Mouse (Mus musculus) forebrain, embryonic 16.5 days (tissue): ENCODE measurements around the gene Tpra1. TPM values are rescaled to one million over a fixed set of nuclear protein-coding genes. Genes with fewer than 3 reads are reported as not detected.
A peak's percentile ranks its signal among the peaks of the same experiment; 100 is the strongest.

ENCODE experiments used
- ATAC-seq: fragments of 200-750 bp; cut with Nextera tagmentation; 2 replicates; pipeline ENCODE4 v1.8.0; 2017; ENCODE audit warnings: mild to moderate bottlenecking, moderate library complexity
- H3K27ac ChIP-seq: fragments of 300-500 bp; sonication (generic); 2 replicates; pipeline ENCODE4 v1.5.1; 2014; ENCODE audit warnings: low read length, control low read depth
- H3K27me3 ChIP-seq: fragments of 300-500 bp; sonication (generic); replicated peaks from 2 replicates; pipeline ENCODE4 v1.6.1; 2014; ENCODE audit warnings: low read length; ENCODE audit not compliant: control insufficient read depth, insufficient read depth
- H3K36me3 ChIP-seq: fragments of 300-500 bp; sonication (generic); 2 replicates; pipeline ENCODE4 v1.6.1; 2014; ENCODE audit not compliant: control insufficient read depth, insufficient read depth
- H3K4me1 ChIP-seq: fragments of 300-500 bp; sonication (generic); replicated peaks from 2 replicates; pipeline ENCODE4 v1.6.1; 2014; ENCODE audit warnings: low read length; ENCODE audit not compliant: control insufficient read depth, insufficient read depth
- H3K4me2 ChIP-seq: fragments of 300-500 bp; sonication (generic); 2 replicates; pipeline ENCODE4 v1.6.1; 2014; ENCODE audit warnings: mild to moderate bottlenecking, low read length, control low read depth
- H3K4me3 ChIP-seq: fragments of 300-500 bp; sonication (generic); replicated peaks from 2 replicates; pipeline ENCODE4 v1.5.1; 2014; ENCODE audit warnings: mild to moderate bottlenecking, low read length, control low read depth
- H3K9ac ChIP-seq: fragments of 300-500 bp; sonication (generic); replicated peaks from 2 replicates; pipeline ENCODE4 v1.6.1; 2014; ENCODE audit warnings: low read depth, low read length, control low read depth
- H3K9me3 ChIP-seq: fragments of 300-500 bp; sonication (generic); 2 replicates; pipeline ENCODE4 v1.6.1; 2016; ENCODE audit warnings: low read length; ENCODE audit not compliant: control insufficient read depth
- WGBS: fragments of 180-500 bp; shearing (Covaris S2); extraction: QIAGEN DNeasy Blood & Tissue Kit; methylation state at CpG from one replicate; pipeline ENCODE4 v1.1.7; 2014; 5-methylcytosine and 5-hydroxymethylcytosine counted together
- polyA plus RNA-seq: library from polyadenylated mRNA; unstranded; fragments of >200 nt; fragmentation: Nextera tagmentation; extraction: Ambion mirVana; gene quantifications from 2 replicates; pipeline ENCODE4 v1.2.1, GENCODE M21; 2015

Tpra1 gene
- polyA plus RNA-seq, 1 experiment from 2014 or later = 70.0 TPM

DNA sequence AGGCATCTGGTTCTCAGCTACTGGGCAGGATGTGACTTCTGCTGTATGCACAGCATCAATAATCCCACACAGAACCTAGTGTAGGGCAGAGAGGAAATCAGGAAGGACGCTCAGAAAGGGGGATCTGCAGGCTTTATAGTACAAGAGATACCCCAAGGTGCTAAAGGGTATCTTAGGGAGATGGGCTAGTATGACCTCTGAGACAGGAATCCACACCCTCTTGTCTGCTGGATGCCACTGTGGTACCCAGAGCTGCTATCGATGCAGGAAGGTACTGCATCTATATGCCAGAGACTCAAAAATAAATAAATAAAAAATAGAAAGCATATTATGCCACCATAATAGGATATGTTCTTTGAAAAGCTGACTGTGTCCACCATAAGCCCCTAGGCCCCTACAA is 2.4 kb upstream of the Tpra1 start:
- Histone ChIP-seq H3K4me2 (no peak overlapping the region), H3K9ac (no peak overlapping the region), H3K27me3 (no peaks in the 10 kb centered on the region), H3K4me1 (peaks cover 24% of the 10 kb centered on the region), H3K4me3 (no peak overlapping the region), H3K36me3 (no peaks in the 10 kb centered on the region), H3K9me3 (no peaks in the 10 kb centered on the region), H3K27ac (no peak overlapping the region)
- WGBS = 95% methylated on average over 2 of the region's 2 CpGs
- ATAC-seq = no peak

DNA sequence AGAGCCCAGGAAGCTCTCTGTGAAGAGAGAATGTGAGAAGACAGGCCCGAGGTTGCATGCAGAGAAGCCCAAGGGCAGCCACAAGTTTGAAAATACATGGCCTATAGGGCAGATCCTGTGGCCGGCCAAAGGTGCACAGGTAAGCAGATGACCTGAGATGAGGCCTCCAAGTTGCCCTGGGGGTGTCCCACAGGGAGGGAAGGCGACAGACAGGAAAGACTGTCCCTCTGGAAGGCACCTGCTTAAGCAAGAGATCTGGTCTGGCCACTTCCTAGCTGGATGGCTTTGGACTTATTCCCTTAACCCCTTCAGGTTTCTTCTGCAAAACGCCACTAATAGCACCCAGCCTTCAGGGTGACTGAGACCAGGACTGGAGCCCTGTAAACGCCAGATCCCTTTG is 580 bp upstream of the Tpra1 start:
- Histone ChIP-seq H3K27me3 (no peaks in the 10 kb centered on the region), H3K4me3 (peak overlapping the region; percentile 94), H3K27ac (peak overlapping the region; percentile 62), H3K4me1 (peaks cover 25% of the 10 kb centered on the region), H3K36me3 (no peaks in the 10 kb centered on the region), H3K9ac (peak overlapping the region; percentile 73), H3K4me2 (peak overlapping the region; percentile 100), H3K9me3 (no peaks in the 10 kb centered on the region)
- ATAC-seq = no peak
- 3% methylated on average over 5 of the region's 5 CpGs for WGBS

DNA sequence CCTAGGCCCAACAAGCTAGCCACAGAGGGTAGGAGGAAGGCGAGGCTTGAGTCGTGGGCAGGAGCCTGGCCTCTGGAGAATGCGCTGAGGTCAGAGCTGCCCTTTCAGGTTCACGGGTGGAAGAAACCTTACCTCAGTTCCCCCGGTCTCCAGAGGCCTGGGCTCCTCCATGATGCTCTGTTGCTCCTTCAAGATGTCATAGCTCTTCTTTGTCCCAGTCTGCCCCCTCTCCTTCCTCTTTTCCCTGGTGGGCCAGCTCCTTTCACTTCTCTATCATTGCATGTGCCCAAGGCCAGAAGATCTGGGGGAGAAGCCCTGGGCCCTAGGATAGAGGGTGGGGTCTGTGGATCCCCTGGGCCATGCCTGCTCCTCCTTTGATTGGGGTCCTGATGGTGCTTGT is 1.7 kb downstream of the Tpra1 start:
- Histone ChIP-seq H3K4me1 (peaks cover 25% of the 10 kb centered on the region), H3K36me3 (no peaks in the 10 kb centered on the region), H3K4me3 (no peak overlapping the region), H3K9ac (no peak overlapping the region), H3K9me3 (no peaks in the 10 kb centered on the region), H3K27ac (no peak overlapping the region), H3K27me3 (no peaks in the 10 kb centered on the region), H3K4me2 (no peak overlapping the region; the same call in 1 of the 2 replicates)
- no peak for ATAC-seq
- WGBS = 80% methylated on average over 5 of the region's 5 CpGs

DNA sequence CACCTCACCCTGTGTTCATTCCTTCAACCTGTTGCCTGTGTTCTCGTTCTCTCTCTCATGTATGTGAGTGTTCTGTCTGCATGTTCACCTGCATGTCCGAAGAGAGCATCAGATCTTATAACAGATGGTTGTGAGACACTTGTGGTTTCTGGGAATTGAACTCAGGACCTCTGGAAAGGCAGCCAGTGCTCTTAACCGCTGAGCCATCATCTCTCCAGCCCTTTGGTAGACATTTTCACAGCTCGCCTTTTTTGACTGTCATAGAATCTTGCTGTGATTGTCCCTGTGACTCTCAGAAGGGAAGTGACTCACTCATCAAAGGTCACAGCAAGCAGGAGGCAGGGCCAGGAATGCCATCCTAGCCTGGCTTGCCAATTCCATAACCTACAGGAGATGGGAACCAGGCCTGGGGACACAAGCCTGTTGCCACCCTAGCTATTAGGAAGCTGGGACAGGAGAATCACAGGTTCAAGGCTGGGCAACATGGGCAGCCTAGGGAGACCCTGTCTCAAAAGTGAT is 2.5 kb downstream of the Tpra1 start:
- Histone ChIP-seq H3K27me3 (no peaks in the 10 kb centered on the region), H3K9ac (no peak overlapping the region), H3K4me2 (no peak overlapping the region), H3K4me3 (no peak overlapping the region), H3K27ac (no peak overlapping the region), H3K9me3 (no peaks in the 10 kb centered on the region), H3K4me1 (peaks cover 25% of the 10 kb centered on the region), H3K36me3 (no peaks in the 10 kb centered on the region)
- 85% methylated on average over 4 of the region's 4 CpGs for WGBS
- ATAC-seq = no peak

DNA sequence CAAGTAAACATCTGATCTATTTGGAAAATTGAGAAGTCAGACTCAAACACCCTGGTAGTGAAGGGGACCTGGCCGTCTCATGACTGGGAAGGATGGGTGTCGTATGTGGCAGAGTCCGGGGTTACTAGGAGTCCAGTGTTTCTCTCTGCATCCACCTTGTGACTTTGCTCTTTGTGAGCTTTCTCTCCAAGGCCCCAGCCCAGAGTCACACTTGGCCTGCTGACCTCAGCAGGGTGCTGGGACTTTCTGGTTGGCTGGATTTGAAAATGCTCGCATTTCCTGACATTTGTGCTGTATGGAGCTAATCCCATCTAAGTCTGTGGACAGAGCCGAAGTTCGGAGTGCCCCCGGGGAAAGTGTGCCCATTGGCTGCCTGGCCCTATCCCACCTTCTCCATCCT is 3.0 kb downstream of the Tpra1 start:
- Histone ChIP-seq H3K27ac (no peak overlapping the region), H3K9me3 (no peaks in the 10 kb centered on the region), H3K4me1 (peaks cover 25% of the 10 kb centered on the region), H3K9ac (no peak overlapping the region), H3K27me3 (no peaks in the 10 kb centered on the region), H3K36me3 (no peaks in the 10 kb centered on the region), H3K4me2 (no peak overlapping the region), H3K4me3 (no peak overlapping the region)
- no peak for ATAC-seq
- WGBS = 73% methylated on average over 7 of the region's 7 CpGs

DNA sequence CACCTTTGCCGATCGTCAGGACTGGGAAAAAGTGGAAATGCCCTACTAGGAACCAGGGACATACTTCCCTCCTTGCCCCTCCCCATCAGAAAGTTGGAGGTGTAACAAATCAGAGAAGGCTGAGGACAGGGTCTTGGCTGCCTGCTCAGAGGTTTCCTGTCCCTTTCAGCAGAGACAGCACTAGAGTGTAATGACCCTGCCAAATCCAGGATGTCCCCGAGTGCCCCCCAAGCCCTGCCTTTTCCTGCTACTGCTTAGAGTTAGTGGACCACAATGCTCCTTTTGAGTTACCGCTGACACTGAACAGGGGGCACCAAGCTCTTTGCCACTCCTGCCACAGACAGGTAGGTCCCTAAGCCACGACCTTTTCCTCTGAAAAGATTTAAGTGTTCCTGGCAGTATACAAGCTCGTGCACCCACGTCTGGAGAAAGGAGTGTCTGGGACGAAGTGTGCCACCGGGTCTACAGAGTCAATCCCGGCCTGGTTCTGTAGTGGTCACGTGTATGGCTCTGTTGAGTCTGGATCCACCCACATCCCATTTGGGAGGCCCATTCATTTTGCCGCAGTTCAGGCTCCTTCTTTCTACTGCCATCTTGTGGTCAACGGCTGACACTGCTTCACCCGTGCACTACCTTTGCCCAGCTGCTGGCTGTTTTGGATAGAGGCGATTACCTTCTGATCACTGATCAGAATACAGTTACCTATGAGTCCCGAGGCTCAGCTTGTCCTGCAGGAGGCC is 4.5 kb downstream of the Tpra1 start:
- Histone ChIP-seq H3K4me1 (peaks cover 20% of the 10 kb centered on the region), H3K27me3 (no peaks in the 10 kb centered on the region), H3K36me3 (no peaks in the 10 kb centered on the region), H3K4me2 (peak overlapping the region; percentile 20; the same call in 1 of the 2 replicates), H3K9ac (no peak overlapping the region), H3K4me3 (no peak overlapping the region), H3K27ac (no peak overlapping the region), H3K9me3 (no peaks in the 10 kb centered on the region)
- WGBS = 16% methylated on average over 16 of the region's 16 CpGs
- no peak for ATAC-seq

DNA sequence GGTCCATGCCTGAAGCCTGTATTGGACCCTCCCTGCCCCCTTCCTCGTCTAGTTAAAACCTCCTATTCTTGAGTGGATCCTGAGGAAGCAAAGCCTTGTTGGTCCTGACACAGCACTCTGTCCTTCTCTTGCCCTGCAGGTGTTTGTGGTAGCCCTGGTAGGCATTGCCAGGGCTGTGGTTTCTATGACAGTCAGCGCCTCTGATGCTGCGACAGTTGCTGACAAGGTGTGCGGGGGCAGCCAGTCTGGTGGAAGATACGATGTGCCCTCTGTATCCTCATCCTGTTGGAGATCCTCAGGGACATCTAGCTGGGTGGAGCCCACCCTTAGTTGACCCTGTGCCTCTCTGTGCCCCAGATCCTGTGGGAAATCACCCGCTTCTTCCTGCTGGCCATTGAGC is 7.1 kb downstream of the Tpra1 start:
- no peak overlapping the region for H3K4me2 ChIP-seq
- no peaks in the 10 kb centered on the region for H3K36me3 ChIP-seq
- H3K9me3 ChIP-seq = no peaks in the 10 kb centered on the region
- no peak overlapping the region for H3K4me3 ChIP-seq
- WGBS = 91% methylated on average over 6 of the region's 6 CpGs
- H3K27me3 ChIP-seq = no peaks in the 10 kb centered on the region
- ATAC-seq = no peak
- H3K9ac ChIP-seq = no peak overlapping the region
- peaks cover 9% of the 10 kb centered on the region; the same call in 1 of the 2 replicates for H3K4me1 ChIP-seq
- no peak overlapping the region for H3K27ac ChIP-seq

DNA sequence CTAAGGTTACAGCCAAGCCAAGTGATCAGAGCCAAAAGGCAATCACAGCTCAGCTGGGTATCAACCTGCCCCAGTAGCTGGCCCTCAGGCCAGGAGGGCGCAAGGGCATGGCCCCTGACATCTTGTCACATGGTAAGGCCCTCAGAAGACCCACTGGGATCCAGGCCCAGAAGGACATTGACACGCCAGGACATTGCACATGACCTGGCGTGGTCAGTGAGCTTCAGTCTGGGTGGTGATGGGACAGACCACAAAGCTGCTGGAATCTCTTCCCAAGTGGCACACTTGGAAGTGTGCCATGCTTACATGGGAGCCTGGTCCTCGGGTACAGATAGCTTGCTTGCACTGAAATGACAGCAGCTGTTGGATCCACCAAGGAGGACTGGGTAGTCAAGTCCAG is 11.0 kb downstream of the Tpra1 start:
- Histone ChIP-seq H3K4me2 (no peak overlapping the region), H3K27me3 (no peaks in the 10 kb centered on the region), H3K27ac (no peak overlapping the region), H3K4me1 (0 out of 2 replicates have a peak, but pooled peaks cover 2% of the 10 kb centered on the region), H3K9me3 (no peaks in the 10 kb centered on the region), H3K4me3 (no peak overlapping the region), H3K36me3 (no peaks in the 10 kb centered on the region), H3K9ac (no peak overlapping the region)
- ATAC-seq = no peak
- WGBS = 89% methylated on average over 4 of the region's 4 CpGs

DNA sequence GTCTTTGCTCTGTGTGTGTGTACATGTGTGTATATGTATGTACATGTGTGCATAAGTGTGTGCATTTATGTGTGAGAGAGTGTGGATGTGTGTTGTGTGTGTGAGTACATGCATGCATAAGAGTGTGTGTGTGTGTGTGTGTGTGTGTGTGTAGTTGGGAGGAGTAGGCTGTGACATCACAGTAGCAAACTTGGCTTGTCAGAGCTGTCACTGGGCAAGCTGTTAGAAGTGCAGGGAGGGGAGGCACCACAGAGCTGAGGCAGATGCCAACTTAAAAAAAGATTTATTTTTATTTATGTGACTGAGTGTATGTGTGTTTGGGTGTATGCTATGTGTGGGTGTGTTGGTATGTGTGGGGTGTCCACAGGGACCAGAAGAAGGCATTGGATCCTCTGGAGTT is 11.4 kb downstream of the Tpra1 start:
- Histone ChIP-seq H3K4me3 (no peak overlapping the region), H3K4me2 (no peak overlapping the region), H3K36me3 (no peaks in the 10 kb centered on the region), H3K9me3 (no peaks in the 10 kb centered on the region), H3K4me1 (0 out of 2 replicates have a peak, but pooled peaks cover 2% of the 10 kb centered on the region), H3K27me3 (no peaks in the 10 kb centered on the region), H3K9ac (no peak overlapping the region), H3K27ac (no peak overlapping the region)
- ATAC-seq = 0 out of 2 replicates have a peak, but pooled peaks have one; percentile 24
